Mouse (Mus musculus): ENCODE results near the gene Zyg11b.

Zyg11b gene

GRCm38 (mm10) chr4:108300670-108301373 lies at the start of gene Zyg11b:
Gene Zyg11b (minus strand): TSS chr4:108301096.
- no peak for TF ChIP-seq CTCF (conservative IDR thresholded peaks at IDR 0.05; ENCODE audit: low read length)
- no peak for TF ChIP-seq NANOG (IDR thresholded peaks at IDR 0.05; ENCODE audit: borderline replicate concordance, low read length)
- TF ChIP-seq POU5F1 (IDR thresholded peaks at IDR 0.05; ENCODE audit: borderline replicate concordance, low read length) = no peak
- Histone ChIP-seq H3K36me3 (ENCODE audit: insufficient read depth, low read length) (peaks cover 11% of the 10 kb centered on the region), H3K9me3 (ENCODE audit: low read length) (peaks cover 46% of the 10 kb centered on the region), H3K4me3 (replicated peaks; ENCODE audit: low read length) (peak within 1 kb of the TSS; percentile 92), H3K27me3 (ENCODE audit: insufficient read depth, low read length) (no peaks in the 10 kb centered on the region), H3K4me1 (replicated peaks; ENCODE audit: low read depth, low read length) (peaks cover 26% of the 10 kb centered on the region)

- Histone ChIP-seq H3K4me1 (replicated peaks; ENCODE audit: low read depth, low read length) (peaks cover 60% of the 10 kb centered on the region), H3K36me3 (ENCODE audit: insufficient read depth, low read length) (no peaks in the 10 kb centered on the region), H3K27me3 (ENCODE audit: insufficient read depth, low read length) (no peaks in the 10 kb centered on the region), H3K4me3 (replicated peaks; ENCODE audit: low read length) (no peak overlapping the region), H3K9me3 (ENCODE audit: low read length) (no peaks in the 10 kb centered on the region)
- TF ChIP-seq NANOG (IDR thresholded peaks at IDR 0.05; ENCODE audit: borderline replicate concordance, low read length) (peak; percentile 29; the same call in 1 of the 2 replicates), POU5F1 (IDR thresholded peaks at IDR 0.05; ENCODE audit: borderline replicate concordance, low read length) (no peak)
Measured at GRCm38 (mm10) chr4:108349836-108350547, 49.1 kb upstream of the Zyg11b start.

GRCm38 (mm10) chr4:108349064-108349463 lies 48.2 kb upstream of the Zyg11b start:
- no peak overlapping the region for H3K4me3 ChIP-seq (replicated peaks; ENCODE audit: low read length)
- H3K9me3 ChIP-seq (ENCODE audit: low read length) = no peaks in the 10 kb centered on the region
- no peak for TF ChIP-seq POU5F1 (IDR thresholded peaks at IDR 0.05; ENCODE audit: borderline replicate concordance, low read length)
- TF ChIP-seq NANOG (IDR thresholded peaks at IDR 0.05; ENCODE audit: borderline replicate concordance, low read length) = no peak
- TF ChIP-seq CTCF (conservative IDR thresholded peaks at IDR 0.05; ENCODE audit: low read length) = no peak
- H3K27me3 ChIP-seq (ENCODE audit: insufficient read depth, low read length) = no peaks in the 10 kb centered on the region
- no peaks in the 10 kb centered on the region for H3K36me3 ChIP-seq (ENCODE audit: insufficient read depth, low read length)
- peaks cover 58% of the 10 kb centered on the region for H3K4me1 ChIP-seq (replicated peaks; ENCODE audit: low read depth, low read length)

- H3K9me3 ChIP-seq (ENCODE audit: low read length) = no peaks in the 10 kb centered on the region
- no peaks in the 10 kb centered on the region for H3K36me3 ChIP-seq (ENCODE audit: insufficient read depth, low read length)
- H3K4me3 ChIP-seq (replicated peaks; ENCODE audit: low read length) = no peak overlapping the region
- H3K4me1 ChIP-seq (replicated peaks; ENCODE audit: low read depth, low read length) = peaks cover 58% of the 10 kb centered on the region
- H3K27me3 ChIP-seq (ENCODE audit: insufficient read depth, low read length) = no peaks in the 10 kb centered on the region
- no peak for TF ChIP-seq CTCF (conservative IDR thresholded peaks at IDR 0.05; ENCODE audit: low read length)
- TF ChIP-seq POU5F1 (IDR thresholded peaks at IDR 0.05; ENCODE audit: borderline replicate concordance, low read length) = no peak
- TF ChIP-seq NANOG (IDR thresholded peaks at IDR 0.05; ENCODE audit: borderline replicate concordance, low read length) = no peak
Measured at GRCm38 (mm10) chr4:108348256-108348875, 47.5 kb upstream of the Zyg11b start.

- TF ChIP-seq CTCF (conservative IDR thresholded peaks at IDR 0.05; ENCODE audit: low read length) (no peak), POU5F1 (IDR thresholded peaks at IDR 0.05; ENCODE audit: borderline replicate concordance, low read length) (no peak), NANOG (IDR thresholded peaks at IDR 0.05; ENCODE audit: borderline replicate concordance, low read length) (no peak)
- Histone ChIP-seq H3K9me3 (ENCODE audit: low read length) (no peaks in the 10 kb centered on the region), H3K27me3 (ENCODE audit: insufficient read depth, low read length) (no peaks in the 10 kb centered on the region), H3K4me1 (replicated peaks; ENCODE audit: low read depth, low read length) (peaks cover 58% of the 10 kb centered on the region), H3K4me3 (replicated peaks; ENCODE audit: low read length) (no peak overlapping the region), H3K36me3 (ENCODE audit: insufficient read depth, low read length) (no peaks in the 10 kb centered on the region)
Measured at GRCm38 (mm10) chr4:108347111-108347510, 46.2 kb upstream of the Zyg11b start.

- no peaks in the 10 kb centered on the region for H3K27me3 ChIP-seq (ENCODE audit: insufficient read depth, low read length)
- TF ChIP-seq POU5F1 (IDR thresholded peaks at IDR 0.05; ENCODE audit: borderline replicate concordance, low read length) = no peak
- TF ChIP-seq NANOG (IDR thresholded peaks at IDR 0.05; ENCODE audit: borderline replicate concordance, low read length) = no peak
- TF ChIP-seq CTCF (conservative IDR thresholded peaks at IDR 0.05; ENCODE audit: low read length) = no peak
- no peaks in the 10 kb centered on the region for H3K9me3 ChIP-seq (ENCODE audit: low read length)
- peaks cover 6% of the 10 kb centered on the region; the same call in 1 of the 2 replicates for H3K36me3 ChIP-seq (ENCODE audit: insufficient read depth, low read length)
- peaks cover 54% of the 10 kb centered on the region for H3K4me1 ChIP-seq (replicated peaks; ENCODE audit: low read depth, low read length)
- no peak overlapping the region for H3K4me3 ChIP-seq (replicated peaks; ENCODE audit: low read length)
Measured at GRCm38 (mm10) chr4:108345826-108346225, 44.9 kb upstream of the Zyg11b start.

GRCm38 (mm10) chr4:108344631-108345083 lies 43.8 kb upstream of the Zyg11b start:
- H3K4me1 ChIP-seq (replicated peaks; ENCODE audit: low read depth, low read length) = peaks cover 54% of the 10 kb centered on the region
- TF ChIP-seq NANOG (IDR thresholded peaks at IDR 0.05; ENCODE audit: borderline replicate concordance, low read length) (no peak), CTCF (conservative IDR thresholded peaks at IDR 0.05; ENCODE audit: low read length) (no peak), POU5F1 (IDR thresholded peaks at IDR 0.05; ENCODE audit: borderline replicate concordance, low read length) (no peak)
- no peak overlapping the region for H3K4me3 ChIP-seq (replicated peaks; ENCODE audit: low read length)
- H3K36me3 ChIP-seq (ENCODE audit: insufficient read depth, low read length) = peaks cover 18% of the 10 kb centered on the region
- H3K27me3 ChIP-seq (ENCODE audit: insufficient read depth, low read length) = no peaks in the 10 kb centered on the region
- no peaks in the 10 kb centered on the region for H3K9me3 ChIP-seq (ENCODE audit: low read length)

GRCm38 (mm10) chr4:108339277-108339690 lies 38.4 kb upstream of the Zyg11b start:
- Histone ChIP-seq H3K36me3 (ENCODE audit: insufficient read depth, low read length) (peaks cover 63% of the 10 kb centered on the region), H3K4me3 (replicated peaks; ENCODE audit: low read length) (peak overlapping the region; percentile 49), H3K9me3 (ENCODE audit: low read length) (no peaks in the 10 kb centered on the region), H3K4me1 (replicated peaks; ENCODE audit: low read depth, low read length) (peaks cover 70% of the 10 kb centered on the region), H3K27me3 (ENCODE audit: insufficient read depth, low read length) (no peaks in the 10 kb centered on the region)
- TF ChIP-seq POU5F1 (IDR thresholded peaks at IDR 0.05; ENCODE audit: borderline replicate concordance, low read length) = no peak
- TF ChIP-seq CTCF (conservative IDR thresholded peaks at IDR 0.05; ENCODE audit: low read length) = peak; percentile 70

Data from E14TG2a.4 (cell line).